Mouse (Mus musculus) spleen, adult 2 months (tissue): ENCODE data around the gene Iqcd.

Experiments
- CTCF ChIP-seq: fragments of 200-500 bp; IDR thresholded peaks from 2 replicates; pipeline ENCODE4 v1.5.1; 2011; ENCODE audit warnings: mild to moderate bottlenecking, inconsistent platforms; ENCODE audit not compliant: insufficient read depth, insufficient read length, insufficient replicate concordance; ENCODE audit errors: extremely low read depth
- POLR2A ChIP-seq: fragments of 200-500 bp; IDR thresholded peaks from 2 replicates; pipeline ENCODE4 v1.6.1; 2011; ENCODE audit warnings: low read depth, low read length, inconsistent platforms

- no peak for TF ChIP-seq CTCF
- no peak for TF ChIP-seq POLR2A
Measured at GRCm38 (mm10) chr5:120602210-120602609, 13.4 kb downstream of the Iqcd start.
